Mouse (Mus musculus) mouse trophoblast stem cell (cell line): Measurements from ENCODE around the gene Pcsk5.

Experiments
- in situ Hi-C, 2 experiments: fragments of 300-500 bp; cut with MseI, MboI; formaldehyde crosslinking; loops; 2 replicates in 1 of 2; 3 replicates in 1 of 2; pipeline ENCODE4 v1.15.1; 2025

Pcsk5 gene

DNA sequence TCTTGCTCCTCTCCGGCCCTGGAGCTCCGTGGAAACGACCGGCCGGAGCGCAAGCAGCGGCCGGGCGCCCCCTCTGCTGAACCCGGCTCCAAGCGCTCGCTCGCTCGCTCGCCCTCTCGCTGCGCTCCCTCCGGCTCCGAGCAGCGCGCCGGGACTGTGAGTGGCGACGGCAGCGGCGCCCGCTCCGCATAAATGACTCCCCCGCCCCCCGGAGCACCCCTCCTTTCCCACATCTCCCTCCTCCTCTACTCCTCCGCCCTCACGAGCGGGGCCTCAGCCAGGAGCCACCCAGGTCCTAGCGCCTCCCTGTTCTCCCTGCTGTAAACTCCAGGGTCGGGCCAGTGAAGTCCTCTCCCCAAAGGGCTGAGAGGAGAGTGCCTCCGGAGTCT is at the start of gene Pcsk5:
Gene Pcsk5, minus strand, starts transcription at position 162 of the 389 bp plus-strand sequence.
- in situ Hi-C loops: no loop called here

DNA sequence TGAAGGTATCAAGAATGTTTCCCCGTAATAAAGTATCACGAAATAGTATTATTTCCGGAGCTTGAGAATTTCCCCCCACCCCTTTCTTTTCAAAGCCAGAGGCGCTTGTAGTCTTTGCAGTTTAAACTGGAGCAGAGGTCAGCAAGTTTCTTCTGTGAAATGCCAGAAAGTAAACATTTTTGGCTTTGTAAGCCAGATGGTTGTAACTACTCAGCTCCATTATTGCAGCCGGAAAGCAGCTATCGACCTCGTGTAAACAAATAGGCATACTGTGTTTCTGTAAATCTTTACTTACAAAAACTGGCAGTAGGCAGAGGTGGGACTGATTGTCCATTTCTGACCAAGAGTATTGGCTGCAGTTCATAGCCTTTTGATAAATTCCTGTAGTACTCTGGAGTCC is 38.4 kb upstream of the Pcsk5 start:
- in situ Hi-C loops: no loop called here

DNA sequence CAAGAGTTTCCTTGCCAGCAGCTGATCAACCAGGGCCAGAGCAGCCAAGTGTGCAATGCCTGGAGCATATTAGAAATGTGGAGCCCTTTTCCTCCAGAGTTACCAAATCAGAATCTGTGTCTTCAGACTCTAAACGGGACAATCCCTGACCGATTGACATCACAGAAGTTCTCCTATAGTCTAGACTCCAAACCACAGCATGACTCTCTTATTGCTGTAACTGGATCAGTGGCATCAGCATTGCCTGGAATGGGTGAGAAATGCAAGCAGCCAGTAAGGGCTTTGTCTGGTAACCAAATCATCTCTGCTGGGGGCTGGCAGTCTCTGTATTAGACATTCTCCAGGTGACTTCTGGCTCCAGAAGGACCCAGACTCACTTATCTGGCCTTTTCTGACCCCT is 37.0 kb upstream of the Pcsk5 start:
- in situ Hi-C loops: loop anchor here (25.0 kb wide), 2 partner anchors 663 to 688 kb away; no protein-coding TSS in a partner anchor

DNA sequence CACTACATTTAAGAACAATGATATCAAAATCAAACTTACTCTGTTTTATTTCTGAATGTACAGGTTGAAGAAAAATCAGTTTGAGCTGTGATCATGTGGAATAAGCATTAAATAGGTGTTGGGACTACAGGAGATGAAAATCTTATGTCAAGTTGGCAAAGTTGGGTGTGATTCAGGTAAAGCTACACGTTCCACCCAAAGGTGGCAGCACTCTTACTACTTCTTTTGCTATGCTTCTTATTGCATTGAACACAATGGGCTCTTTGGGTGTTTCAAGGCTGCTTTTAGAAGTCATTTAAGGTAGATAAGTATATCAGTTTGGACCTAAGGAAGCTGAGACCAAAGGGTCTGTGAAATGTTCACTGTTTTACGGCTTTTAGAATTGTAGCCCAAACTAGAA is 36.3 kb upstream of the Pcsk5 start:
- in situ Hi-C loops: loop anchor here (25.0 kb wide), 2 partner anchors 664 to 689 kb away; no protein-coding TSS in a partner anchor

DNA sequence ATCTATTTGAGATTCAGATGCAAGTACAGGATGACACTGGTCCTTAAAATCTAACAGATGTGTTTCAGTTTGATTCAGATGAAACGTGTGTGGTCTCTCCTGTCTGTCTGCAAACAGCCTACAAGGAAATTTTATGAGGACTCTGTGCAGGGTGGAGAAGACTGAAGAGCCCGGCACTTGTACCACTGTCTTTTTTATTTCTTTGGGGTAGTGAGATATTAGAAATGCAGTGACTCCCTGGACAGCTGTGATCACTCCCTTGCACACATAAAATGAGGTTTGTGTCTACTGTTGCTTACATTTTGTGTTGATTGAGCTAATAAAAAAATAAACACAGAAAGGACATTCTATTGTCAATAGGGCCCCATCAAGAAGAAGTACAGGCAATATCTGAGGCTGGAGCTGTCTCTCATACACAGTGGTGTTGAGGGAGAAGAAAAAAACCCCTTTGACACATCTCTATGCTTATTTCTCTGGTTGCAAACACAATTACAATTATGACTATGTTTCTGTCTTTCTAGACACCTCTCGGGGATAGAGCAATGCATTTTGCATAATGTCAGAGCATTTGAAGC is 29.0 kb upstream of the Pcsk5 start:
- in situ Hi-C loops: loop anchor here (25.0 kb wide), 2 partner anchors 671 to 696 kb away; no protein-coding TSS in a partner anchor

DNA sequence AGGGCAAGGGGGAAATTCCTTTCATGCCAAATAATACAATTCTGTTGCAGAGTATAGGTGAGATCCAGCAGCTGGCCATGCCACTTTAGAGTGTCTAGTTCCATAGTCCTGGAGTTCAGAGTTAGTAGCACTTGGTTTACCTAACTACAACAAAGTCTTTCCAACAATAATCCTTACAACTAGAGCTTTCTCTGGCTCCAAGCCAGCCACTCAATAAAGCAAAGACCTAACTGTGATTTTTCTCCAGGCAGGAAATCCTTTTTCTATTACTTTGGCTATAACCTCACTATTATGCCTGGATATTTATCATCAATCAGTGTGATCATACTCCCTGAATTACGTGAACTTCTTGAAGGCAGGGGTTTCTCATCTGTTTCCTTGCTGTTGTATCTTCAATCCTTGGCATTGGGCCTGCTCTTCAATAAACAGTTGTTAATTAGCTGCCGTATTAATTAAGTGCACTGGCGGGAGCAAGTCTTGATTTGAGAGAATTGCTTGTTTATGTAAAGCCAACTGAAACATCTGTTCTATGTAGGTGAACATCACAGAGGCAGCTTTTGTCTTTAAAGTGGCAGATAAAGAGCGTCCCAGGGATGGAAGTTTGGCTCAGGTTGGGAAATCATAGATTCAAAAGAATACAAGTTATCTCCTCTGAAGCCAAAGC is 23.1 kb upstream of the Pcsk5 start:
- in situ Hi-C loops: loop anchor here (25.0 kb wide), 2 partner anchors 677 to 702 kb away; no protein-coding TSS in a partner anchor

DNA sequence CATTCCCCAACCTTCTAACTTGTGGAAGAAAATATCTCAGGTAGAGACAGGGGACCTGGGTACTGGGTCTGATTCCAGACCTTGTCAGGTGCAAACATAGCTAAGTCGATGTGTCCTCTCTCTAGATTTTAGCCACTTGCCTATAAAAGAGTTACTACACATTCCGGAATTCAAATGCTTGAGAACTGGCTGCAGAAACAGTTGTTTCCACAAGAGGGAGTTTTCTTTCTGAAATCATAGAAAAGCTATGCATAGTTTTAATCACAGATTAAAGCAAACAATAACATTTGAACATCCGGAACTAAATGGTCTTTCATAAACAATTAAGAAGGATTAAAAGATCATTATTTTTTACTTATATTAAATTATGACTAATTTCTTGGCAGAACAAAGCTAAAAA is 19.3 kb upstream of the Pcsk5 start:
- in situ Hi-C loops: loop anchor here (25.0 kb wide), 2 partner anchors 681 to 706 kb away; no protein-coding TSS in a partner anchor

DNA sequence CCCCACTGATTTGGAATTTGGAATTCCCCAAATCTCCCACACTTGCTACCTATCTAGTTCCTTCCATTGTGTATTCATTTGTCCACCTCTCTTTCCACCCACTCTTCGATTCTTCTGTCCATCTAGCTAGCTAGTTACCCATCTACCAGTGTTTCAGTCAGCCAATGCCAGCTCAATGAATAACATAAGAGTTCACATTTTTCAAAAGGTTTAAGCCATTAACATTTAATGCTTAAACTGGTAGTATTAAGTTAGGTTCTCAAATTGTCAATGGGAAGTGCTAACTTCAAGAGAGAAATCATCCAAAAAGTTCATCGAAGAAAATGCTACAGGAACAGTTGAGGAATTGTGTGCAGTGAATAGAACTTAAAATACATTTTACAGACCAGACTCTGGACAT is 11.0 kb upstream of the Pcsk5 start:
- in situ Hi-C loops: no loop called here

DNA sequence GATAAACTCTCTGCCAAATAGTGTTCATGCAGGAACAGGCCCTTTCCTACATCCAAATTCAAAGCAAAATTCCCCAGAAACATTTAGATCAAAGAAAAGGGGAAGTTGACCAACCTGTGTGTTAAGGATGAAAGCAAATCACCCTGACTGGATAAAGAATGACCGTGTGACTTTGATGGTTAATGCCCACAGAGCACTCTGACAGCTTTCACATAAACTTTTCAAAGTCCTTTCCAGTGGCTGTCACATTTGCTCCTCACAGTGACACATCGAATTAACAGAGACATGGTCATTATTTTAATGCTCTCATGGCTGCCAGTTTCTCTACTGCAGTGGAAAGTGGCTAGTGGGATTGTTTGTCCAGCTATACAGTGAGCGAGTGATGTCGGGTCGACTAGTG is 8.5 kb upstream of the Pcsk5 start:
- in situ Hi-C loops: no loop called here

DNA sequence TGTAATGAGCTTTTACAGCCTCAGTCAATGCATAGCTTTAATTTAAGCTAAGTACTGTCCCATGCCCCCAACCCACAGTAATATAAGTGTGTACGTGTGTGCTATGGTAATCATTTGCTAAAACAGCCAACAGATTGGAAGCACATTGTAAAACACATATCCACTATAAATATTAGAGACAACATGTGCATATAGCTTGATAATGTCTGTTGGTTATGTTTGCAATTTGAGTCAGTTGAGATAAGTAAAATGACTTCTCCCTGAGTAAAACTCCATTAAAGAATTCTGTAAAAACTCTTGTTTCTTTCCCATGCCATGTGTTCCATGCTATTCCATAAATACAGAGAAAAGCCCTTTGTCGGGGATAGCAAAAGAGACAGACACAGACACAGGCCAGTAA is 4.2 kb upstream of the Pcsk5 start:
- in situ Hi-C loops: no loop called here

DNA sequence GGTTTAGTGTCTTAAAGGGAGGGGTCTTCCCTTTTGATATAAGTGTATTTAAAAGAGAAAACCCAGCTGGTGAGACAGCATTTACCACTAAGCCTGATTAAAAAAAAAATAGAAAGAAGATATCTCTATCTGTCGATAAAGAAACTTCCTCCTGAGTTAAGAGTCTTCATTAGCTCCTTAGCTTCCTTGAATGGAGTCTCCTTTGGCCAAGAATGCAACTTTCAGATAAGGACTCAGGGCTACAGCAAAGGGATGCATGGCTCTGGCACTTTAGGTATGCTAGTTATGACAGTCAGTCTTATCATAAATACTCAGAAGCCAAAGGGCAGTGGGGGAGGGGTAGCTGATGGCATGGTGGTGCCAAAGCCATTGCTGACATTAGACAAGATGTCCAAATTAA is 2.4 kb upstream of the Pcsk5 start:
- in situ Hi-C loops: no loop called here

DNA sequence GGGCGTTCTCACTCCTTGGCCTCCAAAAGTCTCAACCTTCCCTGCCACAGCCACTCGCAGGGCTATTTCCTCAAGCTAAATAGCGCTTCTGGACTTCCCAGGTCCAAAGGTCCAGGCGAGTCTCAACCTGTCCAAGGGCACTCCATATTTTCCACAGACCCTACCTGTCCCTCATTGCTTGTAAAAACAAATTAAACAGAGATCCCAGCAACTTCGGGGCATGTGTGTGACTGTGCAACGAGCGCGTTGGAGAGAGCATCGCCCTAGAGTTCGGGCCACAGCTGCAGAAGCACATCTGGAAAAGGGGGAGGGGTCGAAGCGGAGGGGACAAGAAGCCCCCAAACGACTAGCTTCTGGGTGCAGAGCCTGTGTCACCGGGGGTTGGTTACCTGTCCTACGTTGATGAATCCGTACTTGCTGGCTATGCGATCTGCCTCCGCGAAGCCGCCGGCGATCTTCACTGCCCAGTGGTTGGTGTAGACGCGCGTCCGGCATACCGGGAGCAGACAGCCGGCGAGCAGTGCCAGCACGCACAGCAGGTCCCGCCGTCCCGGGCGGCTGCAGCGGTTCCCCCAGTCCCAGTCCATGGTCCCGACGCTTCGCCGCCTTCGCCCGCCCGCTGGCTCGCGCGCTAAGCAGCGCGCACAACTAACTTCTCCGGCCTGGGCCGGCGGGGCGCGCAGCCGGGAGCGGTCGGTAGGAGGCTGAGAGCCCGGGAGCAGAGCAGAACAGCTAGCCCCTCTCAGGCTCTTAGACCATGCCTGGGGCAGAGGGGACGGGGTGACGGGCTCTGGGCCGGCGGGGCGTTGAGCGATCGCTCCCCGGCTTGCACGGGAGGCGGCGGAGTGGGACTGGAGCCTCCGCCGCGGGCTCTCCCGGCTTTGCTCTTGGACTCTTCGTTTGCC is 614 bp downstream of the Pcsk5 start:
- in situ Hi-C loops: no loop called here

DNA sequence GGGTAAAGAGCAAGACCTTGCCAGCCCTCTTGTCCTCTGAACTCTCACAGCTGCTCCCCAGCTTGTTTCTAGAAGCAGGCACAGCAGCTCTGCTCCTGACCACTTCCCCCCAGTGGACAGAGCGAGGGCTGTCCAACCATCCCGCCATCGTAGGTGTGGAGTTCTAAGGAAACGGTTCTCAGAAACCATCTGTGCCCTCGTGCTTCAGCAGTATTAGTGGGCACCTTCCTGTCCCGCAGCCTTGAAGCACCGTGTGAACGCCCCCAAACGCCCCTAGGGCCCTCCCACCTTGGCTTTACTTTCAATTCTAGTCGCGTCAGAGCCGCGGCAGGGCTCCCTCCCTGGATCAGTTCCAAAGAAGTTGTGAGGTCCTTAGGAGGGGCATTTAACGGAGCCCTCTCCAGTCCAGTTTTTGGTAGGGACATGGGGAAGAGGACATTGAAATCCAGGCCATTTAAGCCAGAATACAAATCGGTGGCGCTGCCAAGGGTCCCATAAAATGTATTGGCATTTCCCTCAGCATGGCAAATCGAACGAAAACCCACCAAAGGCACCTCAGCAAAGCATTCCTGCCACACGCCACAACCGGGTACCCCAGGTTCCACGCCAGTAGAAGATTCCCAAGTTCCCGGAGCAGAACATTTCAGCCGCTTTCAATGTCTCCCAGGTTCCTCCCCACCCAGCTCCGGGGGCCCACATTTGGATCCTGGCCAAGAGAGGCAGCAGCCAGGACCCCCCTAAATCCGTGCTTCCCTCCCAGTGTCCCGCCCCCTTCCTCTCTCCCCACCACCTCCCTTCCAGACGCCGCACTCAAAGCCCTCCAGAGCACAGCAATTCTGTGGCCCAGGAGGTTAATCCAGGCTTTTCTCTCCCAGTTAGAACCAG is 1.5 kb downstream of the Pcsk5 start:
- in situ Hi-C loops: no loop called here

DNA sequence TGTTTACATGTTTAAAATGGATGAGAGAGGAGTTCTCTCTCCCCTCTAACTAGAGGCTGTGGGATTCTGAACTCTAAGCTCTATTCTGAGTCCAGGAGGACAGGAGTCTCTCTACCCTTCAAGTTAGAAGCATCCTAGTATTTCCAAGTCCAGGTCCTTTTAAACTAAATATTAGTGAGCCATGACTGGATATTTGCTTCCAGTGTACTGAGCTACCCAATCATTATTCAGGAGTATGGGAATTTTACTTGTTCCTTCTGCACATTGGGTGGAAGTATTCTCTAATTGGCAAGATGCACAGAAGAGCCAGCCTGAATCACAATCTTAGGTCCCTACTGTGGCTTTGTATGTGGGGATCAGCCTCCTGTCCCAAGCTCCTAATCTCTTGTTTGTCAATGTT is 2.5 kb downstream of the Pcsk5 start:
- in situ Hi-C loops: no loop called here

DNA sequence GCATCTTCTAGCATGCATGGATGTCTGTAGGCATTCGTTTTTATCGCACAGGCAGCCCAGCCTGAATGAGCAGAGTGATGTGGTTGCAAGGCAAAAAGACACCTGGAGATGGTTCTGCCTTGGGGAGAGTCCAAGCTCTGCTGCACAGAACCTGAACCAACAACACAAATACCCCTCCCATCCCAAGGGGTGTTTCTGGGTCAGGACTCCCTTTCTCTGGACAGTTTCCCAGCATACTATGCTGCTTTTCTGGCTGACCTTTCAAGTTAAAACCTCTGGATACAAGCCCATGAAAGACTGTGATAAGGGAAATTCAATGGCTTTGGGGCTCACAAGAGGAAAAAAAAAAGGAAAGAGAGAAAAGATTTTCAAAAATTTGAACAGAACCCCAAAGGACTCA is 6.1 kb downstream of the Pcsk5 start:
- in situ Hi-C loops: no loop called here

DNA sequence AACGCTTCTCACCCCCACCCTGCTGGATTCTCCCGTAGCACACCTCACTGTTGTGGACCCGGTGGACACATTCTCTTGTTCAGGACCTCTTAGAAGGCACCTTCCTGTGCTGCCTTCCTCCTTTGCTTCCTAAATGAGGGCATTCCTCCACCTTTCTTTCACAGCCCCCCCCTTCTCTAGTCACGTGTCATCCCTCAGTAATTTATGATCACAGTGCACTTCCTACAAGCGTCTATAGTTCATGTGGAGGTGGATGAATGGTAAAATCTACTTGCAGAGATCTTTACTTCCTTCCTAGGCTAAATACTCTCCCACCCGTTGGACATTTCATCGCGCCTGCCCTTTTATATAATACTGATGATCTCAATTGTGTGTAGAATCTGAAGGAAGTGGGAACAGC is 9.0 kb downstream of the Pcsk5 start:
- in situ Hi-C loops: no loop called here

DNA sequence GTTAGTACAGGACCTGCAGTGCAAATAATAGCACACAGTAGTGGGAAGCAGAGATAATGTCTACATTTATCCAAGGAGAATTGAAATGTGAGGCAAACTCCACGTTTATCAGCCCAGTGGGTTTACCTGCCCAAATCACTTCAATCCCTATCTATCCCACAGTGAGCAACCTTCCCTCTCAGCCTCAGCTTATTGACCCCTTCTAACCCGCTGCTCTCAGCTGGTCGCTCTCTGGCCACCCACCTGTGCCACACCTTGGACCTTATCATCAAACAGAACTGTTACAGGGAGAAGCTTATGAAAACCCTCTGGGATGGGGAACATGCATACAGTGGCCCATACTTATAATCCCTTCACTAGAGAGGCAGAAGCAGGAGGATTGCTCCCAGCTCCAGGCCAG is 10.7 kb downstream of the Pcsk5 start:
- in situ Hi-C loops: no loop called here

DNA sequence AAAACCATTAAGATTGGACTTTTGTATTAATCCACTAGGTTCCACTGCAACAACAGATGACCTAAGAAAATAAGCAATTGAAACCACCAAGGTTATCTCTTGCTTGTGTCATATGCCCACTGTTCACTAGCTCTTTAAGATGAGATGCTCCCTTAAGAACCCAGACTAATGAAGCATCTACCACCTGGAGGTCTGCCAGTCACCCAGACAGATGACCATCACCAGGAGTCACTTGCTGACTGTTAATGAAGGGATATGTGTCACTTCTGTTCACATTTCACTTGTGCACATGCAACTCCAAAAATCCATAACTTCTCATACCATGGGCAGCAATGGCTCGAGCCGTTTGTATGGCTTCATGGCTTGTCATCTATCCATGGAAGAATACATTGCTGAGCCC is 17.4 kb downstream of the Pcsk5 start:
- in situ Hi-C loops: no loop called here

DNA sequence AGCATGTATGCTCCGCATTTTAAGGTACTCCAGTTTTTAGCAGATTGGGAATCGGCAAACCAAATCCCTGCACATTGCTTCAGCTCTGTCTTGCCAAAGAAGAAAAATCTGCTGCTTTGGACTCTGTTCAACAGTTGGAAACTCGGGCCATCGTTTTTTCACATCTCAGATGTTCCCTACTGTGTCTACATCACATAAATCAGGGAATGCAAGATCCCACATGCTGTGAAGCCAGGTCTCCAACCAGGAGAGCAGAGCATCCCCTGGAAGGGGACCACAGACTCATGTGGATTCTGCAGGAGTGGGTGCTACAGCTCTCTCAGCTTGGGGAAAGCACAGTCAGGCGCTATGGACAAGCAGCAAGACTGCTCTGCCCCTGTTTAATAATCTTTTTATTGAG is 18.4 kb downstream of the Pcsk5 start:
- in situ Hi-C loops: no loop called here

DNA sequence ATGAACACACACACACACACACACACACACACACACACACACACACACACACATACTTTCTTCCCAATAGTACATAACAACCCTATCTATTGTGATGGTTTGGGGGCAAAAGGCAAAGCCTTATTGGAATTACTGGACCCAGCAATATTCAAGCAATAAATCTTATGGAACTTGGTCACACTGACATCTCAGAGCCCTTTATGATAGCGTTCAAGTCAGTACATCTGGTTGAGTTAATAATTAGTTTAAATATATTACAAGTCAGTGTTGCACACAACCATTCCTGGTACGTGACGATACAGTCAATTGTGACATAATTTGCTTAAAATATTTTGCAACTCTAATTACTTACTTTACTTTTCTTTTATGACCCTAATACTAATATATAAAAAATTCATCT is 22.4 kb downstream of the Pcsk5 start:
- in situ Hi-C loops: no loop called here

DNA sequence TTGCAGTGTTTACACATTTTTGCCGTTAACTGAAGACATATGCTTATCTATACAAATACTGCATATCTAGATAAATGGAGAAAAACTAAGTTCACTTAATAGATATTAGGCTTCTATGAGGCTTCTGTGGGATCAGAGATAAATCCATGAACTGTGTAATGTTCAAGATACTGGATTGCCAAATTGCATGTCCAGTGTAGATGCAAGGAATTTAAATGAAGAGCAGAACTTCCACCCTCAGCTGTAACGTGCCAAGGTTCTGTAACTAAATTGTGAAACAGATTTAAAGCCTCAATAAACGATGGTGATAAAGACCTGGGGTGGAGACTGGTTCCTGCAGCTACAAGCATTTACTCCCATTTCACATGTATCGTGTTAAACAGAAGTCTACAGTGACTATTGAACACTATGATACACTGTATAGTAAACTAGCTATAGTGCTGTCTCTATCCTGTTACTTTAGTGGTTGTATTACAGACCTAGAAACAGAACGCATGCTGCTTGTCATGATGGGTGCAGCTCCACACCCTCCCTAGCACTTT is 23.9 kb downstream of the Pcsk5 start:
- in situ Hi-C loops: no loop called here
